Mouse (Mus musculus) thymus, postnatal 4 days (tissue): ENCODE measurements around the gene Lmbrd1.
"Not testable (repeated sequence)": the region's sequence is repeated elsewhere in the genome, so short reads cannot be mapped to it uniquely, and the experiment has no call there.

Experiments
- DNase-seq: peaks from one replicate; pipeline ENCODE4 v3.0.0; 2021

Lmbrd1 gene

DNA sequence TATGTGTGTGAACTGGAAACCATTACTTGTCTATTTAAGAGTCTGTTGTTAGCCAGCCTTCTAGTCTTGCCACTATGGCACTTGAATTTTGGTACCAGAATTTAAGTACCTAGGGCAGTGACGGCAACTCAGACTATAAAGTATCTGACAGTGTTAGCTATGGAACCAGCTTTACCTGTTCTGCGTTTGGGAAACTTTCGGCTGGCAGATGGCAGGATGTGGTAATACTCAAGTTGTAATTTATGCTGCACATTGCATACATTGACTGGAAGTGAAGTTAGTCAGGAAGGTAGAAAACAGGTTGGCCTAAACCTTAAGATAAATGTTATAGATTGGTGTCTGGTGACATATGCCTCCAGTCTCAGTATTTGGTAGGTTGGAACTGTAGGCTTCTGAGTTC is 53.9 kb downstream of the Lmbrd1 start:
- DNase-seq: no peak

DNA sequence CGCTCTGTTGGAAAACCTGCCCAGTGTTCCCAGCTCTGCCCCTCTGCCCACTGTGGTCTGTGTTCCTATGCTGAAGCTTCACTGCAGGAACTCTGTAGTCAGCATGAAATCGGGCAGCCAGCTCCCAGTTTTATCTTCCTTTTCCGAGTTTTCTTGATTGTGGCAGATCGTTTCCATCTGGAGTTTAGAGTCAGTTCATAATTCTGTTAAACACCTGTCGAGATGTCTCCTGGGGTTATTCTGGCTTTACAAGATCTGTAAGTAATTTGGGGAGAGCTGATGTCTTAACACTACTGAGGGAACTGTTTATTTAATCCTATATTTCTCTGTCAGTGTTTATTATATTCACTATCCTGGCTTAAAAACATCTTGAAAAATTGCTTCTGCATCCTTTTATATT is 56.4 kb downstream of the Lmbrd1 start:
- DNase-seq: no peak

DNA sequence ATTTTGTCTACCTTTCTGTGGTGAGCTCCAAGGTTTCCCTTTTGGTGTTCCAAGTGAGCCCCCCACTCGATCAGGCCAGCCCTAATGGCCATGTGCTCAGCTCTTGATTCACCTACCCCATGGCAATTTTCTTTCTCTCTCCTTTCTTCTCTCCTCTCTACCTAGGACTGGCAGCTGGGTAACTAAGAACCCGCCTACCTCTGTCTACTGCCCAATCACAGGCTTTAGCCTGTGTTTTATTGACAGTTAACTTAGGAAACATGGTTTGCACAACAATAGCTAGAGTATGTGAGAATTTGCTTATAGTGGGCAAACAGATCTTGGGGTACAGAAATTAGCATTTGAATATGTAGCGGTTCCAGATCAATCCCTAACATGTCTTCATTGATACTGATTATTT is 62.5 kb downstream of the Lmbrd1 start:
- no peak for DNase-seq

DNA sequence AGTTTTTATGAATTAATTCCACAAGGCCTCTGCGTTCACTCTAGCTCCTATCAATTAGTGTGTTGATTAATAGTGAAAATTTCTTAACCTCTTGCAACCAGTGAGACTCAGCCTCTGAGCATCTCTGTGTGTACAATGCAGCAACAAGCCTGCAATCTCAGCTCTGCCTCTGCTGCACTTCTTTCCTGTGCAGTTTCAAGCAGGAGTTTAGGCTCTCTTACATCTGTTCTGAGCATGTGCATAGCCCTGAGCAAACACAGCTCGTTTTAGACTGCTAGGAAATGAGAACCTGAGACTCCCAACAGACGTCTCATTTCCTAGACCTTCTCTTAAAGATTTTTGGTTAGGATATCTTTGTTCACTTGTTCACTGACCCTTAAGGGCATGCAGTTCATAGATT is 63.1 kb downstream of the Lmbrd1 start:
- DNase-seq: no peak

DNA sequence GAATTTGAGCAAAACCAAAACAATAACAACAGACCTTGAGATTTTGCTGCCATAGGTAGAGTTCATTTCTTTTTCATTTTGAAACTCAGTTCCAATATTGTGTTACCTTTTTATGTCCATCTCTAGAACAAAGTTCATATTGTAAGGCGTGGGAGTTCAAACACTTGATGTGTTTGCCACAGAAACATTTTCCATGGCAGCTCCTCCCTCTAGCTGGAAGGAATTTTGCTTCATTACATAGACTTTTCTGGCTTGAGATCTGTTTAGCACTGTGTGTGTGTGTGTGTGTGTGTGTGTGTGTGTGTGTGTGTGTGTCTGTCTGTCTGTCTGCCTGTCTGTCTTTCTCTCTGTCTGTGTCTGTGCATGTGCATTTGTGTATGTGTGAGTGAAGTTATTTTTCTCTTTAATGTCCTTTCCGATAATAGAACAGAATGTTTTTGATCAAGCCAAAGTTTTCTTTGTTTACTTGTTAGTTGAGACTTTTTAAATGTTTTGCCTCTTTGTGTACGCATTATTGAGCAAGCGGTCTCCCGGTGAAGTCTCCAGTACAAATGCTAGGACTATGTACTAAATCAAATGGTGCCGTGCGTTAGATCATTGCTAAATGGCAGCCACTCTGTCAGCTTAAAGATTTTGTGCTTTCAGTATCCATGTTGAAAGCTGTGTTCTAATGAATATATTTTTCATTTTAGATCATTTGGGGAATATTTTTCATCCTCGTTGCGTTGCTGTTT is 64.9 kb downstream of the Lmbrd1 start:
- no peak for DNase-seq

DNA sequence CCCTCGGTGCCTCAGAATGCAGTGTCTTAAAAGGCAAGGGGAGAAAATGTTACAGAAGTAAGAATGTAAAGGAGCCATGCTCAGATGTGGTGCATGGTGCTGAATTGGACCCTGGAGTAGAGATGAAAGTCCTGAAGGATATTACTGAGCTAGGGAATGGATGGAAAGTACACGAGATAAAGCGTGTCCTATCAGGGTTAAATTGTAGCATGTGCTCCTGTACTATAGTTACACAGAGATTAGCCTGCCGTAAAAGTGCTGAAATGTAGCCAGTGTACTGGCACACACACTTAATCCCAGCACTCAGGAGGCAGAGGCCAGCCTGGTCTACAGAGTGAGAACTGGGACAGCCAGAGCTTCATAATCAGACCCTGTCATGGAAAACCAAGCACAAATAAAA is 74.3 kb downstream of the Lmbrd1 start:
- DNase-seq: no peak

DNA sequence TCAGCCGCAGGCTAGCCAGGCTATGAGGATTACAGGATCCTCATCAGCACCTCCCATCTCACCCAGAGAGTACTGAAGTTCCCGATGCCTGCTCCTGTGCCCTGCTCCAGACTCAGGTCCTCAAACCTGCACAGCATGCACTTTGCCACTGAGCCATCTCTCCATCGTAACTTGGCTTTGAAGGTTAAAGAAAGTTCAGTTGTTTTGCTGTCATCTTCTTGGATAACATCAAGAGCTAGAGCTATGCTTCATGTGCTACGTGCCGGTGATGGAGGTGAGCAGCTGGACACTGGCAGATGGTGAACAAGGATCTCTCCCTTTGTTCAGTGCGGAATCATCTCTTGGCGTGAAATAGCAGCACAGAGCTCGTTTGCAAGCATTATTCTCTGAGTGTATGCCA is 80.1 kb downstream of the Lmbrd1 start:
- DNase-seq: no peak

DNA sequence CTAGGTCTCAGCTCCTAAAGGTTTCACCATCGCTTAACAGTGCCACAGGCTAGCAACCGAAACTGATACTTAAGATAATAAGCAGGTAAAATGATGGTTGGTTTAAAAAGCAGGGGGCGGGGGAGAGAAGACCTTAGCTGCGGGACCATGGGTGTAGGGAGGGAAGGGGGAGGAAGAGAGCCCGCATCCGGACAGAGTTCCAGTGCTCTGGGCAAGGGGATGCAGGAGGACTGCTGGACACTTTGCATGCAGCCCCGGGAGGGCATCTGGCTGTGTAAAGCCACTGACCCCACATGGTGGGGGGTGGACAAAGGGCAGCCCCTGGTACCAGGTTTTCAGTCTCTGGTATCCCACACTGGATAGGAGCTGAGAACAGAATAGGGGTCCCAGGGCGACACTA is 88.0 kb downstream of the Lmbrd1 start:
- no peak for DNase-seq

DNA sequence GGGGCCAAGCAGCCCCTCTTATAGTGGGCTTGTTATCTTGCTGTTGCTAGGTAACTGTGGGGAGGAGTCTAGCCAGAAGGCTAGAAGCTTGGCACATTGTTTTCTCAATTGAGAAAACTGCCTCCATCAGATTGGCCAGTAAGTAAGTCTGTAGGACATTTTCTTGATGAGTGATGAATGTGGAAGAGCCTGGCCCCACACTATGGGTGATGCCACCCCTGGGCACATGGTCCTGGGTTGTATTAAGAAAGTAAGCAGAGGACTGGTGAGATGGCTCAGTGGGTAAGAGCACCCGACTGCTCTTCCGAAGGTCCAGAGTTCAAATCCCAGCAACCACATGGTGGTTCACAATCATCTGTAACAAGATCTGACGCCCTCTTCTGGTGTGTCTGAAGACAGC is 88.8 kb downstream of the Lmbrd1 start:
- DNase-seq: not testable (repeated sequence)

DNA sequence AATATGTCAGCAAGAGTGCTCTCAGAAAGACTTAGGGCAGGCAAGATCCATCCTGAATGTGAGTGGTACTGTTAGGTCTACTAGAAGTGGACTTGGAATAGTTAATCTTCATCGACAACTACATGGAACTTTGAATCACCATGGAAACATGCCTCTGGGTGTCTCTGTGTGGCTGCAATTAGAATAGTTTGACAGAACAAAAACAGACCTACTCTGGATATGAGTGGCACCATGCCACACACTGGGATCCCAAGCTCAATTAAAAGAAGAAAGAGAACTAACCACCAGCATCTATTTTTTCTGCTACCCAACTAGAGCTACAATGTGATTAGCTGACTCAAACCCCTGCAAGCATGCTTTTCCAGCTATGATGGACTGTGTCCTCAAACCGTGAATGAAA is 95.2 kb downstream of the Lmbrd1 start:
- DNase-seq: no peak

DNA sequence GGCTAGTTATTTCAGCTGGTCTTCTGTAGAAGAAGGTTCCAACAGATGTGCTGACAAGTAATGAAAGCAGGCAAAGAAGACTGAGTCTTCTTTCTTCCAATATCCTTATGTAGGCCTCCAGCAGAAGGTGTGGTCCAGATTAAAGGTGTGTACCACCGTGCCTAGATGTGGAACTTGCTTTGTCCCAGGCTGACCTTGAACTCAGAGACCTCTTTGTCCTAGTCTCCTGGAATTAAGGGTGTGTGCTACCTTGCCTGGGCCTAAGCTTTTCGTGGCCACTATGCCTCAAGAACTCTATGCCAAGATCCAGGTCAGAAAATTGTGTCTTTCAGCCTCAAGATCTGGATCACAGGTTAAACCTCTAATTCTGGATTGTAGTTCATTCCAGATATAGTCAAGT is 98.1 kb downstream of the Lmbrd1 start:
- DNase-seq: no peak

DNA sequence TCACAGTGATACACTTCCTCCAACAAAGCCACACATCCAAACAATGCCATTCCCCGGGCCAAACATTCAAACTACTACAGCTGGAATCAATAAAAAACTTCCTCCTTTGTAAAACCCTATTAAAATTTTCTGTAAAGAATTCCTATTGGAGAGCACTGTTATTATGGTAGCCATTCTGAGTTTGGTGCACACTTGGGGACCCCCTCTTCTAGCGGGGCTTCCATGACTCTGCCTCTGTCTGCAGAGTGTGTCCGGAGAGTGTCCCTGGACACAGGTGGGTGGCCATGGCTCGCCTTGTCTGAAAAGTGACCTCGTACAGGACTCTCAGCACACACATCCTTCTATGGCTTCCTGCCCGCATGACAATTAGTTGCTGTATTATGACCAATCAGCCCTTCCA is 114.7 kb downstream of the Lmbrd1 start:
- DNase-seq: no peak

DNA sequence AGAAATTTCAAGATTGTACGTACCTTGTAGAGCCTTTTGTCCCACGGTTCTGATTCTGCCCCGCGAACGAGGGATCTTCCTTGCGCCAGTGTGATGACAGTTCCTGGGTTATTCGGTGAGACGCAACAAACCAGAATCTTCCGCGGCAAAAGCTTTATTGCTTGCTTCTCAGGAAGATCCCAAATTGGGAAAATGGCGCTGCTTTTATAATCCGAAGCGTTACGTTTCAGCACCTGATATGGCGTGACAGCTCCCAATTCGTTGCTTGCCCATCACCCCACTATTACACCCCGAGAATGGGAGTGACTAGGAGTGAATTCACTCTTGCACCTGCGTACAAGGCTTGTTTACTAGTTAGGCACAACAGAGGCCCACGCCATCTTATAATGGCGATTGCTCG is 129.5 kb downstream of the Lmbrd1 start:
- DNase-seq: not testable (repeated sequence)
